Mouse (Mus musculus): Measurements from ENCODE around the gene Ccdc125. TPM values are rescaled to one million over a fixed set of nuclear protein-coding genes. Genes with fewer than 3 reads are reported as not detected.

Gene Ccdc125
- 6.6 and 7.2 TPM in 2 replicates for polyA plus RNA-seq (2012; rRNA removed)

DNA sequence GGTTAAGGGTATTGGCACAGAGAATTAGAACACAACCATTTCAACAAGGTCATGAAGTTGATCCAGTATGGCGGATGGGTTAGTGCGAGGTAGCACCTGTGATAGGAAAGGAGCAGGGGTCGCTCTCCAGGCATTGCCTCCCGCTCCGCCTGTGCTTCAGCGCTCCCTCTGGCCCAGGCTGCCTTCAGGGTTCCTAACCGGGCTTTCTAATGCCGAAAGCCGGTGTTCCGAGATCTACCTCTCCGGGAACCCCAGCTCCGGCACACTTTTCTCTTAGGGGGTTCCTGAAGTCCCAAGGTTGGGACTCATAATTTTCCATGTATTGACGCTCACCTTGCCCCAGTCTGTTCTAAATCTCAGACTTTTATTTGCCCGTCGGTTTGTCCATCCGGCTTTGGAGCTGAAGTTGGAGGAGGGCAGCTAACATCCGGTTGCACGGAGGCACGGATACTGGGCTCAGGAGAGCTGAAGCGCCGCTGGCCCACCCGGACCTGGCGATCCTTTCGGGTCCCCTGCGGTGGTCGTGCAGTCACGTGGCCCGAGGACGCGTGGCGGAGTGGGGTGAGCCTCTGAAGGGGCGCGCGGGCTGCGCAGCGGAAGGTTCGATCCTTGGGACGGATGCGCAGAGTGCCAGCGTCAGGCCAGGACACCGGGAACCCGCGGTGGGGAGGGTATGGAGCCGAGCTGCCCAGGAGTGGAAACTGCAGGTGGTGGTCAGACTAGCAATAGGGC lies at the start of gene Ccdc125:
Gene Ccdc125 (plus strand): TSS at position 427 of the 732 bp plus-strand sequence.

DNA sequence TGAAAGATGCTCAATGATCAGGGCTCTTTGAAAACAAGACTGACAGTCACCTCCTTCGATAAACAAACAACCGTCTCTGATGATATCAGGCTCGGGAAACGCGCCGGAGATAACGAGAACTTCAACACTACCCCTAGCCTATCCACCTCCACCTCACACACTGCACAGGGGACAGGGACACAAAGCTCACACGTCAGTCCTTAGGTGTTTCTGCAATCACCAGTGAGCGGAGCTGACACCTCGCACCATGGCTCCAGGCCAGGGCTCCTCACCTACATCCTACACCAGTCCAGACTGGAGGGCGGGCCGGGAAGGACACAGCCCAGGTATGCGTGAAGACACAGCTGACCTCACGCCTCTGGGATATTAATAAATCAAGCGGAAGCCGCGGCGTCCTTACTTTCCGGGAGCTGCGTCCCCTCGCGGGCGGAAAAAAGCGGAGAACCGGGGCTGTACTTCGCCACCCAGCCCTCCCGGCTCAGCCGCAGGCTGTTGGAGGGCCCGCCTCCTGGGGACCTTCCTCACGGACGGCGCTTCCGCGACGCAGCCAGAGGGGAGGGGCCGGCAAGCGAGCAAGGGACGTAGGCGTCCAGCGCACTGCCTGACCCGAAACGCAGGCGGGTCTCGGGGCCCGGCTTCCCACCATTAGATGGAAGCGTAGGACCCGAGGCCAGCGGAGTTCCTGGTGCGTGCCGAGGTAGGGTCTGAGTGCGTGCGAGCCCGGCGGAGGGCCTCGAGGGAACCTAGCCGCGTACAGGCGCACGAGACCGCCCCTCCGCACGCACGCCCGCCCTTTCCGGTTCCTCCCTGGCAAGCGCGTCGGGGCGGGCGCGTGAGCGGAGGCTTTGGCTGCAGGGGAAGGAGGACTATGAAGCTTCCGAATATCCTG lies 18.7 kb upstream of the Ccdc125 start, which contains the start of the genes Ak6 and Rad17:
Gene Ak6 (plus strand): TSS at position 430 of the 889 bp plus-strand sequence.
Gene Rad17 (minus strand): TSS at position 502 of the 889 bp plus-strand sequence.

DNA sequence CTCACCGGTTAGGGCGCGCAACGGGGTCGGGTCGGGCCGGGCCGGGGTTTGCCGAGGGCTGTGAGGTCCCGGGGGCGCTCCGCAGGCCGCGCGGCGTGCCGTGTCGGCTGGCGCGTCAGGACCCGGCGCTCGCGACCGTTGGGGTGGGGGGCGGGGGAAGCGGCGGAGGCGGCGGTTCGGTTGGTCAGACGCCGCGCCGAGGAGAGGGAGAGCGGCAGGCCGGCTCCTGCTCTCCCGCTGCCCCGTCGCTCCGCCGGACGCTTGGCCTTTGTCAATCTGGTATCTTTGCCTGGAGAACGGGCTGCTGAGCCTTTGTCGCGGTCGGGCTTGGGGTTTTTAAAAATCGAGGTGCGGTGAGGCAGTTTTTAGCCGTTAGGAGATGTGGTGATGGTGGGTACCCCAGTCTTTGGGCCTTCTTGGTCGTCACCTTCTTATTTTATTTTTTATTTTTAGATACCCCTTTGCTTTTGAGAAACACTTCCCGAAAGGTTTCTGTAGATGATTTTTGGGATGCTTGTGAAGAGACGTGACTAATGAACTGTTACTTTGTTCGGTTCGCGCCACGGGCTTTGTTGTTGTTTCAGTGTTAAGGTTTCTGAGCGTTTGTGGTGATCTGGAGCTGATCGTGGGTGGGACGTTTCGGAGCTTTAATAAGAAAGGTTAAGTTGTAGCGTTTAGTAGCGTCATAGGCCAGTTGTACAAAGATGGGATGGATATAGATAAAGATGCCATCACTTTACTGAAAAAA lies 17.9 kb upstream of the Ccdc125 start, which contains the start of gene Taf9:
Gene Taf9 (plus strand): TSS at position 141 of the 748 bp plus-strand sequence.

GRCm38 (mm10) chr13:100730861-100731176 lies 61.3 kb downstream of the Ccdc125 start, which contains the start of gene Cdk7:
Gene Cdk7, minus strand, starts transcription at chr13:100730939.

GRCm38 (mm10) chr13:100744036-100744744 lies 74.7 kb downstream of the Ccdc125 start, which contains the start of gene Mrps36:
Gene Mrps36, minus strand, starts transcription at chr13:100744659.

Other genes starting within 250 kb of the Ccdc125 start
- gene Naip1, start 216.8 kb upstream of the Ccdc125 start, polyA plus RNA-seq (2012; rRNA removed), result 0.02 TPM in 1 of 2 replicates, not detected in the other
- gene Gtf2h2, start 177.1 kb upstream of the Ccdc125 start, polyA plus RNA-seq (2012; rRNA removed), result 17.5 and 18.2 TPM in 2 replicates
- 6.8 and 7.2 TPM in 2 replicates for gene Ocln, start 117.0 kb upstream of the Ccdc125 start, polyA plus RNA-seq (2012; rRNA removed)
- 9.1 and 9.2 TPM in 2 replicates for gene Marveld2, start 52.7 kb upstream of the Ccdc125 start, polyA plus RNA-seq (2012; rRNA removed)
- gene Ak6, start 18.7 kb upstream of the Ccdc125 start, polyA plus RNA-seq (2012; rRNA removed), result 80.9 and 84.5 TPM in 2 replicates
- gene Rad17, start 18.7 kb upstream of the Ccdc125 start, polyA plus RNA-seq (2012; rRNA removed), result 7.3 and 7.8 TPM in 2 replicates
- gene Taf9, start 18.1 kb upstream of the Ccdc125 start, polyA plus RNA-seq (2012; rRNA removed), result 6.3 and 9.4 TPM in 2 replicates
- 14.2 and 15.2 TPM in 2 replicates for gene Cdk7, start 61.2 kb downstream of the Ccdc125 start, polyA plus RNA-seq (2012; rRNA removed)
- gene Mrps36, start 74.9 kb downstream of the Ccdc125 start, polyA plus RNA-seq (2012; rRNA removed), result 37.2 and 46.1 TPM in 2 replicates
- gene Cenph, start 106.2 kb downstream of the Ccdc125 start, polyA plus RNA-seq (2012; rRNA removed), result 8.8 and 8.9 TPM in 2 replicates
- 54.5 and 56.6 TPM in 2 replicates for gene Ccnb1, start 116.9 kb downstream of the Ccdc125 start, polyA plus RNA-seq (2012; rRNA removed)
- 20.4 and 21.3 TPM in 2 replicates for gene Slc30a5, start 163.7 kb downstream of the Ccdc125 start, polyA plus RNA-seq (2012; rRNA removed)

Data from liver, embryonic 18 days (tissue).